Mouse (Mus musculus) gastrocnemius, postnatal 4 days (tissue): Measurements from ENCODE around the gene Ranbp10. TPM values are rescaled to one million over a fixed set of nuclear protein-coding genes. Genes with fewer than 3 reads are reported as not detected.

ENCODE experiments used
- DNase-seq, 2 experiments: peaks; one replicate each; pipeline ENCODE4 v3.0.0; 2021 to 2022; ENCODE audit warnings: low spot score in 2 of 2, mixed read lengths in 2 of 2
- total RNA-seq, 2 experiments: library from RNA; stranded (reverse); gene quantifications; 2 replicates each; pipeline ENCODE4 v1.2.3; 2021

Gene Ranbp10
- total RNA-seq, 2 experiments from 2014 or later: 28.6 to 32.3 TPM

GRCm38 (mm10) chr8:105725726-105726125, 101.4 kb downstream of the Ranbp10 start:
- DNase-seq: no peak

DNA sequence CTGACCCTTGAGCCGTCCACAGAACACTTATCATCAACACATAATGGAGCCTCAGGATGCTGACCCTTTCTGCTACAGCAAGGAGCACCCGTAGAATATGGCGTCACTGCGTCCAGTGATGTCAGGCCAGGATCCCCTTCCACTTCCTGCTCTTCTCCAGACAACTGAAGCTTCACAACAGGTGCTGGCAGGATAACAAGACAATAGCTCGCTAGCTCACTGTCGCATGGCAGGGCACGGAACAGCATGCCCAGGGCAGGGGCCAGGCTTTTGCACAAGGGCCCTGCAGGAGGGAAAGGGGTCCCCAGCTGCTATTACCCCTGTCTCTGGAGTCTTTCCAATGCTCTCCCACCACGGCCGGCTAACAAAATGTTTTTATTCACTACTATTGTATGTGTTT, 104.3 kb downstream of the Ranbp10 start:
- no peak for DNase-seq

DNA sequence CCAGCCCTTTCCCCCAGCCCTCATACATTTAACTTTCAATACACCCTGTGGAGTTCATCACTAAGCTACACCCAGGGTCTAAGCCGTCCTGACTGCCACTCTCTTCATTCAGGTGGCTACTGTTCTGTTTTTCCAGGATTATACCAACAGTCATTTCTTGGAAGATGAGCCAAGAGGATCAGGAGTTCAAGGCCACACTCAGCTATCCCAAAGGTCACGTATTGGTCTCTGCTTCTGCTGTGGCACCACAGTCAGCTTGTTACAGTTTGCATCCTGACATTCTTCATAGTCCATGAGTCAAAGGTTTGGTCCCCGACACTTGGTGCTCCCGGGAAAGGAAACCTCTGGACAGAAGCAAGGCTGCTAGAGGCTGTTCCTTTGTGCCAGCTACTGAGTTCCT, 107.5 kb downstream of the Ranbp10 start:
- no peak for DNase-seq

Other genes starting within 250 kb of the Ranbp10 start
- 10 to 100 TPM; 31.9 to 32.4 TPM for gene Ripor1, start 222.1 kb downstream of the Ranbp10 start, total RNA-seq
- 10 to 100 TPM; 57.4 to 58.4 TPM for gene Ctcf, start 190.8 kb downstream of the Ranbp10 start, total RNA-seq
- gene Agrp, start 190.0 kb downstream of the Ranbp10 start, total RNA-seq: under 1 TPM in 1 of 2 experiments, not detected in 1; 0.59 TPM
- gene Carmil2, start 141.1 kb downstream of the Ranbp10 start, total RNA-seq: under 1 TPM; 0.26 to 0.74 TPM
- 10 to 100 TPM; 23.1 to 24.0 TPM for gene Acd, start 126.2 kb downstream of the Ranbp10 start, total RNA-seq
- gene Pard6a, start 126.2 kb downstream of the Ranbp10 start, total RNA-seq: 1 to 10 TPM; 7.4 to 7.5 TPM
- gene 4933405L10Rik, start 119.7 kb downstream of the Ranbp10 start, total RNA-seq: not detected
- 1 to 10 TPM; 4.4 to 5.1 TPM for gene Enkd1, start 119.1 kb downstream of the Ranbp10 start, total RNA-seq
- gene Gfod2, start 68.7 kb downstream of the Ranbp10 start, total RNA-seq: 1 to 10 TPM; 5.2 to 6.0 TPM
- gene Tsnaxip1, start 381 bp upstream of the Ranbp10 start, total RNA-seq: under 1 TPM; 0.74 to 0.75 TPM
- 10 to 100 TPM; 11.5 to 12.9 TPM for gene Cenpt, start 25.9 kb upstream of the Ranbp10 start, total RNA-seq
- 10 to 100 TPM; 37.5 to 39.2 TPM for gene Thap11, start 27.8 kb upstream of the Ranbp10 start, total RNA-seq
- 10 to 100 TPM; 78.1 to 89.5 TPM for gene Nutf2, start 33.2 kb upstream of the Ranbp10 start, total RNA-seq
- 10 to 100 TPM; 38.8 to 44.5 TPM for gene Edc4, start 53.5 kb upstream of the Ranbp10 start, total RNA-seq
- gene Nrn1l, start 66.2 kb upstream of the Ranbp10 start, total RNA-seq: 1 to 10 TPM in 1 of 2 experiments, under 1 TPM in 1; 0.49 to 1.4 TPM
- gene Pskh1, start 73.1 kb upstream of the Ranbp10 start, total RNA-seq: 10 to 100 TPM; 24.7 to 25.0 TPM
- under 1 TPM in 1 of 2 experiments, not detected in 1; 0.44 TPM for gene Ctrl, start 106.5 kb upstream of the Ranbp10 start, total RNA-seq
- gene Psmb10, start 111.1 kb upstream of the Ranbp10 start, total RNA-seq: 10 to 100 TPM; 26.8 to 29.8 TPM
- gene Lcat, start 116.0 kb upstream of the Ranbp10 start, total RNA-seq: 1 to 10 TPM; 1.5 to 1.7 TPM
- 10 to 100 TPM; 30.7 to 40.6 TPM for gene Slc12a4, start 138.7 kb upstream of the Ranbp10 start, total RNA-seq
- gene Dpep3, start 152.1 kb upstream of the Ranbp10 start, total RNA-seq: not detected
- gene Dus2, start 164.0 kb upstream of the Ranbp10 start, total RNA-seq: 10 to 100 TPM; 12.4 to 13.2 TPM
- gene Dpep2nb, start 178.6 kb upstream of the Ranbp10 start, total RNA-seq: not detected
- 10 to 100 TPM; 10.8 to 11.7 TPM for gene Ddx28, start 184.5 kb upstream of the Ranbp10 start, total RNA-seq
- 10 to 100 TPM; 37.1 to 40.6 TPM for gene Nfatc3, start 231.5 kb upstream of the Ranbp10 start, total RNA-seq